Mouse (Mus musculus) myocyte (in vitro differentiated cells): Measurements from ENCODE around the gene Med24. TPM values are rescaled to one million over a fixed set of nuclear protein-coding genes. Genes with fewer than 3 reads are reported as not detected.

Experiments used
- H3K27me3 ChIP-seq: one replicate; pipeline ENCODE4 v1.6.1; 2011; ENCODE audit not compliant: control insufficient read depth, insufficient read depth, insufficient read length
- H3K36me3 ChIP-seq: one replicate; pipeline ENCODE4 v1.6.1; 2011; ENCODE audit not compliant: control insufficient read depth, insufficient read depth
- H3K4me2 ChIP-seq: one replicate; pipeline ENCODE4 v1.6.1; 2011; ENCODE audit warnings: low read depth, control low read depth
- H3K4me3 ChIP-seq: one replicate; pipeline ENCODE4 v1.5.1; 2011; ENCODE audit warnings: mild to moderate bottlenecking, control low read depth, moderate library complexity
- H3K79me2 ChIP-seq: one replicate; pipeline ENCODE4 v1.6.1; 2011; ENCODE audit not compliant: control insufficient read depth, insufficient read depth
- H3ac ChIP-seq: one replicate; pipeline ENCODE4 v1.6.1; 2011; ENCODE audit not compliant: control insufficient read depth, insufficient read length
- CEBPB ChIP-seq: IDR thresholded peaks from 2 replicates; pipeline ENCODE4 v1.6.1; 2011; ENCODE audit warnings: mild to moderate bottlenecking, moderate library complexity; ENCODE audit not compliant: poor library complexity, insufficient read depth, severe bottlenecking
- E2F4 ChIP-seq: IDR thresholded peaks from one replicate; pipeline ENCODE4 v1.6.1; 2011; ENCODE audit warnings: mild to moderate bottlenecking, control low read depth, moderate library complexity; ENCODE audit not compliant: insufficient read depth
- MAX ChIP-seq: IDR thresholded peaks from one replicate; pipeline ENCODE4 v1.6.1; 2011; ENCODE audit warnings: low read depth, mild to moderate bottlenecking, control low read depth
- MYOD1 ChIP-seq, 3 experiments: IDR thresholded peaks; one replicate each; pipeline ENCODE4 v1.6.1; 2011; ENCODE audit warnings: control low read depth in 2 of 3, low read depth in 2 of 3, mild to moderate bottlenecking in 2 of 3, moderate library complexity in 1 of 3; ENCODE audit not compliant: insufficient read length in 2 of 3, control insufficient read depth in 1 of 3
- MYOG ChIP-seq, 3 experiments: IDR thresholded peaks; one replicate each; pipeline ENCODE4 v1.6.1; 2011; ENCODE audit warnings: control low read depth in 2 of 3, low read depth in 2 of 3, mild to moderate bottlenecking in 2 of 3; ENCODE audit not compliant: insufficient read length in 2 of 3, control insufficient read depth in 1 of 3, insufficient read depth in 1 of 3
- POLR2A ChIP-seq: IDR thresholded peaks from one replicate; pipeline ENCODE4 v1.6.1; 2011; ENCODE audit warnings: low read depth, mild to moderate bottlenecking, control low read depth, moderate library complexity; ENCODE audit not compliant: insufficient read length
- POLR2AphosphoS2 ChIP-seq: IDR thresholded peaks from one replicate; pipeline ENCODE4 v1.6.1; 2011; ENCODE audit warnings: low read depth, control low read depth; ENCODE audit not compliant: insufficient read length
- REST ChIP-seq: IDR thresholded peaks from one replicate; pipeline ENCODE4 v1.6.1; 2011; ENCODE audit warnings: mild to moderate bottlenecking, control low read depth, moderate library complexity; ENCODE audit not compliant: insufficient read depth, insufficient read length
- SRF ChIP-seq: IDR thresholded peaks from one replicate; pipeline ENCODE4 v1.6.1; 2011; ENCODE audit warnings: low read depth; ENCODE audit not compliant: control insufficient read depth, insufficient read length
- TCF12 ChIP-seq: IDR thresholded peaks from one replicate; pipeline ENCODE4 v1.6.1; 2011; ENCODE audit warnings: mild to moderate bottlenecking, control low read depth; ENCODE audit not compliant: poor library complexity, insufficient read depth, severe bottlenecking
- TCF3 ChIP-seq: IDR thresholded peaks from one replicate; pipeline ENCODE4 v1.6.1; 2011; ENCODE audit warnings: low read depth, control low read depth; ENCODE audit not compliant: insufficient read length
- USF1 ChIP-seq: IDR thresholded peaks from one replicate; pipeline ENCODE4 v1.6.1; 2011; ENCODE audit warnings: low read depth, mild to moderate bottlenecking, control low read depth, moderate library complexity
- polyA plus RNA-seq: library from polyadenylated mRNA; unstranded; fragments of >200 nt; fragmentation: generic; extraction: Trizol; gene quantifications from one replicate; pipeline ENCODE4 v1.2.1, GENCODE M21; 2012; ENCODE audit warnings: missing spikeins

Gene Med24
- polyA plus RNA-seq, 1 experiment: 32.5 TPM

- Histone ChIP-seq H3K27me3 (no peaks in the 10 kb centered on the region), H3K4me2 (no peak overlapping the region), H3K4me3 (no peak overlapping the region), H3K36me3 (peaks cover 3% of the 10 kb centered on the region), H3K79me2 (no peaks in the 10 kb centered on the region), H3ac (no peak overlapping the region)
- TF ChIP-seq E2F4 (no peak), MYOG (IDR thresholded peaks at IDR 0.05; ENCODE audit: control insufficient read depth in 1 of 3, insufficient read depth in 1 of 3, insufficient read length in 2 of 3, low read depth in 2 of 3) (no peak), MYOD1 (IDR thresholded peaks at IDR 0.05; ENCODE audit: control insufficient read depth in 1 of 3, insufficient read length in 2 of 3, low read depth in 2 of 3) (no peak), SRF (no peak), POLR2A (no peak), USF1 (no peak), CEBPB (no peak), MAX (no peak), POLR2AphosphoS2 (no peak), TCF12 (no peak), TCF3 (no peak), REST (no peak)
These were observed 29.3 kb downstream of the Med24 start for GRCm38 (mm10) chr11:98699911-98700310.

- Histone ChIP-seq H3K27me3 (no peaks in the 10 kb centered on the region), H3K79me2 (no peaks in the 10 kb centered on the region), H3K36me3 (peaks cover 10% of the 10 kb centered on the region), H3K4me3 (no peak overlapping the region), H3K4me2 (no peak overlapping the region), H3ac (no peak overlapping the region)
- no peak for TF ChIP-seq TCF12
- no peak for TF ChIP-seq CEBPB
- TF ChIP-seq SRF: no peak
- no peak for TF ChIP-seq REST
- no peak for TF ChIP-seq POLR2AphosphoS2
- no peak for TF ChIP-seq E2F4
- TF ChIP-seq TCF3: no peak
- no peak for TF ChIP-seq USF1
- no peak for TF ChIP-seq MYOD1 (IDR thresholded peaks at IDR 0.05; ENCODE audit: control insufficient read depth in 1 of 3, insufficient read length in 2 of 3, low read depth in 2 of 3)
- TF ChIP-seq MAX: no peak
- no peak for TF ChIP-seq POLR2A
- no peak for TF ChIP-seq MYOG (IDR thresholded peaks at IDR 0.05; ENCODE audit: control insufficient read depth in 1 of 3, insufficient read depth in 1 of 3, insufficient read length in 2 of 3, low read depth in 2 of 3)
These were observed 30.2 kb downstream of the Med24 start for GRCm38 (mm10) chr11:98698849-98699640.

- Histone ChIP-seq H3K36me3 (peaks cover 17% of the 10 kb centered on the region), H3ac (no peak overlapping the region), H3K27me3 (no peaks in the 10 kb centered on the region), H3K4me3 (no peak overlapping the region), H3K79me2 (no peaks in the 10 kb centered on the region), H3K4me2 (no peak overlapping the region)
- TF ChIP-seq SRF: no peak
- no peak for TF ChIP-seq E2F4
- TF ChIP-seq POLR2AphosphoS2: no peak
- no peak for TF ChIP-seq TCF3
- TF ChIP-seq MYOG (IDR thresholded peaks at IDR 0.05; ENCODE audit: control insufficient read depth in 1 of 3, insufficient read depth in 1 of 3, insufficient read length in 2 of 3, low read depth in 2 of 3): no peak
- TF ChIP-seq CEBPB: no peak
- no peak for TF ChIP-seq POLR2A
- TF ChIP-seq MAX: no peak
These were observed 32.0 kb downstream of the Med24 start for GRCm38 (mm10) chr11:98697225-98697624.

GRCm38 (mm10) chr11:98696454-98697216, 32.6 kb downstream of the Med24 start:
- H3K27me3 ChIP-seq: no peaks in the 10 kb centered on the region
- H3ac ChIP-seq: no peak overlapping the region
- H3K79me2 ChIP-seq: no peaks in the 10 kb centered on the region
- no peak overlapping the region for H3K4me3 ChIP-seq
- H3K36me3 ChIP-seq: peaks cover 18% of the 10 kb centered on the region
- TF ChIP-seq POLR2AphosphoS2 (peak; percentile 11), TCF12 (no peak)
- H3K4me2 ChIP-seq: no peak overlapping the region

GRCm38 (mm10) chr11:98695408-98695807, 33.8 kb downstream of the Med24 start:
- H3K27me3 ChIP-seq: no peaks in the 10 kb centered on the region
- TF ChIP-seq CEBPB (no peak), POLR2AphosphoS2 (no peak), E2F4 (no peak), USF1 (no peak), POLR2A (no peak), MYOG (IDR thresholded peaks at IDR 0.05; ENCODE audit: control insufficient read depth in 1 of 3, insufficient read depth in 1 of 3, insufficient read length in 2 of 3, low read depth in 2 of 3) (no peak), REST (no peak), MYOD1 (IDR thresholded peaks at IDR 0.05; ENCODE audit: control insufficient read depth in 1 of 3, insufficient read length in 2 of 3, low read depth in 2 of 3) (no peak), TCF12 (no peak), MAX (no peak), TCF3 (no peak), SRF (no peak)
- peaks cover 31% of the 10 kb centered on the region for H3K36me3 ChIP-seq
- H3K4me2 ChIP-seq: no peak overlapping the region
- H3ac ChIP-seq: no peak overlapping the region
- no peak overlapping the region for H3K4me3 ChIP-seq
- H3K79me2 ChIP-seq: no peaks in the 10 kb centered on the region
